Mouse (Mus musculus) midbrain, embryonic 14.5 days (tissue): ENCODE results near the gene Vav3. TPM values are rescaled to one million over a fixed set of nuclear protein-coding genes. Genes with fewer than 3 reads are reported as not detected.
A peak's percentile ranks its signal among the peaks of the same experiment; 100 is the strongest.

Experiments
- ATAC-seq: fragments of 200-750 bp; cut with Nextera tagmentation; 2 replicates; pipeline ENCODE4 v1.8.0; 2017; ENCODE audit warnings: moderate number of reproducible peaks, moderate library complexity; ENCODE audit not compliant: low FRiP score, low TSS enrichment
- DNase-seq: peaks from one replicate; pipeline ENCODE4 v3.0.0-alpha.2; 2015
- H3K27ac ChIP-seq: fragments of 300-500 bp; sonication (generic); replicated peaks from 2 replicates; pipeline ENCODE4 v1.5.1; 2014; ENCODE audit warnings: mild to moderate bottlenecking, low read depth, low read length, moderate library complexity
- H3K27me3 ChIP-seq: fragments of 300-500 bp; sonication (generic); 2 replicates; pipeline ENCODE4 v1.6.1; 2014; ENCODE audit warnings: low read length, control low read depth, mixed read lengths; ENCODE audit not compliant: control insufficient read depth, insufficient read depth
- H3K36me3 ChIP-seq: fragments of 300-500 bp; sonication (generic); 2 replicates; pipeline ENCODE4 v1.6.1; 2014; ENCODE audit warnings: low read length, control low read depth; ENCODE audit not compliant: control insufficient read depth, insufficient read depth
- H3K4me1 ChIP-seq: fragments of 300-500 bp; sonication (generic); 2 replicates; pipeline ENCODE4 v1.6.1; 2014; ENCODE audit warnings: mild to moderate bottlenecking, antibody characterized with exemption, low read length, control low read depth; ENCODE audit not compliant: control insufficient read depth, insufficient read depth
- H3K4me2 ChIP-seq: fragments of 300-500 bp; sonication (generic); 2 replicates; pipeline ENCODE4 v1.6.1; 2014; ENCODE audit warnings: mild to moderate bottlenecking, low read length, moderate library complexity
- H3K4me3 ChIP-seq: fragments of 300-500 bp; sonication (generic); replicated peaks from 2 replicates; pipeline ENCODE4 v1.5.1; 2014; ENCODE audit warnings: low read depth, low read length
- H3K9ac ChIP-seq: fragments of 300-500 bp; sonication (generic); replicated peaks from 2 replicates; pipeline ENCODE4 v1.6.1; 2014; ENCODE audit warnings: mild to moderate bottlenecking, low read length, moderate library complexity
- H3K9me3 ChIP-seq: fragments of 300-500 bp; sonication (generic); 2 replicates; pipeline ENCODE4 v1.6.1; 2016; ENCODE audit warnings: low read length, control low read depth, mixed read lengths; ENCODE audit not compliant: control insufficient read depth
- WGBS: fragments of 180-500 bp; shearing (Covaris S2); extraction: QIAGEN DNeasy Blood & Tissue Kit; methylation state at CpG from one replicate; pipeline ENCODE4 v1.1.7; 2014; 5-methylcytosine and 5-hydroxymethylcytosine counted together
- polyA plus RNA-seq: library from polyadenylated mRNA; unstranded; fragments of >200 nt; fragmentation: Nextera tagmentation; extraction: Ambion mirVana; gene quantifications from 2 replicates; pipeline ENCODE4 v1.2.1, GENCODE M21; 2014

Gene Vav3
- polyA plus RNA-seq, 1 experiment from 2014 or later = 37.3 TPM

DNA sequence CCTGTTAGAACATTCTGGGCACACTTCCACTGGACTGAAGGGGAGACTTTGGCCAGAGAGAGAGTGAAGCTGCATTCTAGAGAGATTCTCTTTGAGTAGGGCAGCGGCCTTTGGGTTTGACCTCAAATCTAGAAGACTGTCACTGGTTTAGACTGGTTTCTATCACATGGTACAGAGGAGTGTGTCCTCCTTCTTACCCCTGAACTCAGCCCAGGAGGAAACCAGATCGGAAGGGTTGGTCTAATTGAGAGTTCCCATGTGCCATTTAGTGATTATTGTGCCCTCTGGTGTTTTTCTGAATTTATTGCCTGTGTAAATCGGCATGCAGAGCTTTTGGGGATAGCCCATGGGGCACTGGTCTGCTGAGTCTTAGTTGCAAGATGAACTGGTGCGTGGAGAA is 126.8 kb downstream of the Vav3 start:
- Histone ChIP-seq H3K36me3 (no peaks in the 10 kb centered on the region), H3K4me1 (no peaks in the 10 kb centered on the region), H3K27ac (no peak overlapping the region), H3K9me3 (no peaks in the 10 kb centered on the region), H3K4me2 (no peak overlapping the region), H3K9ac (no peak overlapping the region), H3K4me3 (no peak overlapping the region), H3K27me3 (no peaks in the 10 kb centered on the region)
- ATAC-seq = no peak
- 71% methylated on average over 4 of the region's 4 CpGs for WGBS
- DNase-seq = no peak

DNA sequence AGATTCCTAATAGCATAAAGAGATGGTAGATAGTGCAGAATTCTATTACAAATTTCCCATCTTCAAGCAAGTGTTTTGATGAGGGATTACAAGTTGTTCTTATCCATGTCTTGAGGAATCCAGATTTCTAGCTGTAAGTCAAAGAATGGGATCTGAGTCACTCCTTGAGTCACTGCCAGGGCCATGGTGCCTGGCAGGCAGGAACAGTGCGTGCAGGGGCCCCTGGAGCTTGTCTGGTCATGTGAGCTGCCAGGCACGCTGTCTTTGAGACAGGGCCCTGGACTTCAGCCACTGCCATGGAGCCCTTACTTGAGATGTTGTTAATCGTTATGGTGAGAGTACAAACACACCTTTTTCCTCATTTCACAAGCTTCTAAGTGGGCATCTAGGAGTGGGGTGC is 129.0 kb downstream of the Vav3 start:
- DNase-seq = no peak
- 81% methylated on average over 3 of the region's 3 CpGs for WGBS

DNA sequence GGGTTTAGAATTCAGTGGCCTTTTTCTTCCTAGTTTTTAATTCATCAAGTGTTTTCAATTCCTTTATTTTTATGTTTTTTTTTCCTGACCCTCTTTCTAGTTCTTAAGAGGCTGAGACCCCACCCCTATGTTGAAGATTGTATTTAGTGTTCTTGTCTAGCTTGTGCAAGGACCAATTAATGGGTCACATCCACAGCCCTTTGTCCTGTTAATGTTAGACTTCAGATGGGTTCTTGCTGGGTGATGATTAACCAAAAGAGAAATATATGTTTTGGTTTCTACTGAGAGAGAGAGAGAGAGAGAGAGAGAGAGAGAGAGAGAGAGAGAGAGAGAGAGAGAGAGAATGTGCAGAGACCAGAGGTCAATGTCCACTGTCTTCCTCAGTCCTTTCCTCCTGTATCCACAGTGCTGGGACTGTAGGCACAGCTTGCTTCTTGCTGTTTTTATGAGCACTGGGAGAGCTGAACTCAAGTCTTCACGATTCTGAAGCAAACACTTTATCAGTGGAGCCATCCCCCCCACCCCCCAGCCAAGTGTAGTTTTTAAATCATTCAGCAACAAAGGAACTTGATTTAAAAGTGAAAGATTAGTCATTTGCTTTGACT is 130.3 kb downstream of the Vav3 start:
- no peak for DNase-seq
- Histone ChIP-seq H3K4me3 (no peak overlapping the region), H3K36me3 (no peaks in the 10 kb centered on the region), H3K4me2 (no peak overlapping the region), H3K4me1 (no peaks in the 10 kb centered on the region), H3K27me3 (no peaks in the 10 kb centered on the region), H3K9ac (no peak overlapping the region), H3K9me3 (no peaks in the 10 kb centered on the region), H3K27ac (no peak overlapping the region)
- 79% methylated on average over 1 of the region's 1 CpGs for WGBS
- ATAC-seq = no peak

More for the DNA sequence above, 129.0 kb downstream of the Vav3 start:
- Histone ChIP-seq H3K27me3 (no peaks in the 10 kb centered on the region), H3K27ac (no peak overlapping the region), H3K9me3 (no peaks in the 10 kb centered on the region), H3K9ac (no peak overlapping the region), H3K4me2 (no peak overlapping the region), H3K4me1 (no peaks in the 10 kb centered on the region), H3K36me3 (no peaks in the 10 kb centered on the region), H3K4me3 (no peak overlapping the region)
- ATAC-seq = no peak

DNA sequence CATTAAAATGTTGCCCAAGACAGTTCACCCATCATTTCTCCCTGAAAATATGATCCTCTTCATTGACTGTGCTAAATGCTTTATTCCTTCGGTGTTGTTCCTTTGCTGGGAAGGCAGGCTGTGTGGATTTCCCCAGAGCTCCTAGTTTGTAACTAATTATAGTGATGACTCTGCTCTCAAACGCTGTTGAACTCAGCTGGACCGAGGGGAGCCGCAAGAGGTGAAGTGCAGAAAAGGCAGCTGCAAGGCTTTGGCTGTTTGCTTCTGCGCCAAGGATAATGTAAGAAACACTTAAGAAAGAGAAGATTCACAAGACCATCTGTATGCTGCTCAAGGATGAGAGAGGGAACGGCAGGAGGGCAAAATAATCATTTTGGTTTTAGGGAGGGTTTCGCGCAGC is 136.1 kb downstream of the Vav3 start:
- Histone ChIP-seq H3K9me3 (no peaks in the 10 kb centered on the region), H3K4me2 (no peak overlapping the region), H3K27me3 (no peaks in the 10 kb centered on the region), H3K9ac (no peak overlapping the region), H3K4me1 (no peaks in the 10 kb centered on the region), H3K36me3 (no peaks in the 10 kb centered on the region), H3K4me3 (no peak overlapping the region), H3K27ac (no peak overlapping the region)
- DNase-seq (no peak), ATAC-seq (no peak)
- 71% methylated on average over 8 of the region's 8 CpGs for WGBS

DNA sequence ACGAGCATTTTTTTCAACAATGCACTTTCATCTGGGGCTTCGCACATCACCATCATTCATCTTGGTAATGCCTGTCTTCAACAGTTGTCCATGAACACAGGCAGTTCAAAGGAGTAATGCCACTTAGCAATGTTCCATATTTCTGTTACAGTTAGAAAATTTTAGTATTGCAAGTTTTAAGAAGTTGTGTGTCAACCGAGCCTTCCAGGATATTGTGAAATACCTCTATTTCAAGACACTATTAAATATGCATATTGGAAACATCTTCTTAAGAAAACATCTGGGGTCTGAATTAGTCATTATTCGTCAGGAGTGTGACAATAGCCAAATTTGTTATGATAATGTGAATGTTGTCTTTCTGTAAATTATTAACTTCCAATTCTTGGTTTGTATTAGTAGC is 137.8 kb downstream of the Vav3 start:
- Histone ChIP-seq H3K4me1 (no peaks in the 10 kb centered on the region), H3K27ac (no peak overlapping the region), H3K9ac (no peak overlapping the region), H3K4me3 (no peak overlapping the region), H3K27me3 (no peaks in the 10 kb centered on the region), H3K4me2 (no peak overlapping the region), H3K9me3 (no peaks in the 10 kb centered on the region), H3K36me3 (no peaks in the 10 kb centered on the region)
- no peak for ATAC-seq
- WGBS = 91% methylated on average over 4 of the region's 4 CpGs
- no peak for DNase-seq

DNA sequence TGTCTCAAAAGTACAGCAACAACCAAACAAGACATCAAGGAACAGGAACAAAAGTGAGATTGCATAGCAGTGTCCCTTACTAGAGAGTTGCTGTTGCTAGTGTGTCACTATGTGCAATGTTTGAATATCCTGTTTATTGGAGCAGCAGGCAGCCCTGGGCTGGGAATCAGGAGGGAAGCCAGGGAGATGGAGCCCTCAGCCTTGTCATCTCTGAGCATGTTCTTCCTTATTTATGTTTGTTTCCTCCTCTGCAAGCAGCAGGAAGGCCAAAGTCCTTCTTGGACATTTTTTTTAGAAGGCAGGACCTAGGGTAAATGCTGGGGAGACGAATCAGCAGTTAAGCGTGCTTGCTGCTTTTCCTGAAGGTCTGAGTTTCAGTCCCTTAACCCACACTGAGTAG is 140.2 kb downstream of the Vav3 start:
- Histone ChIP-seq H3K36me3 (no peaks in the 10 kb centered on the region), H3K4me2 (no peak overlapping the region), H3K9me3 (no peaks in the 10 kb centered on the region), H3K27ac (no peak overlapping the region), H3K9ac (no peak overlapping the region), H3K4me1 (no peaks in the 10 kb centered on the region), H3K4me3 (no peak overlapping the region), H3K27me3 (no peaks in the 10 kb centered on the region)
- no peak for DNase-seq
- ATAC-seq = no peak
- WGBS = 91% methylated on average over 2 of the region's 2 CpGs

DNA sequence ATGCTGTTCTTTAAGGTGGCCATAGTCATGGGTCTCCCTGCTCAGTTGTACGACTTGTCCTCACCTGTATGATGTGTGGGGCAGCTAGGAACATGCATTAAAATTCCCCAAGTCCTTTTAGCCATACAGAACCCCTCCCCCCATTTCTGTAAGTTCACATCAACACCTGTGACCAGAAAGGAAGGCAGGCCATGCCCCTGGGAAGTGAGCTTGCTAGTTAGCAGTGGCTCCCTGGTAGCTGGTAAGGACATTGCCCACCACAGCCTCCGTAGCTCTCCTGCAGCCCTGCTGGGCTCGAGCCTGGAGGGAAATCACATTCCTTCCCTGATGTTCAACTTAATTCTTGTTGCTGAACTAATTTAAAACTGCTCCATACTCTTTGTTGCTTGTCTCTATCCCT is 146.3 kb downstream of the Vav3 start:
- 70% methylated on average over 3 of the region's 3 CpGs for WGBS
- Histone ChIP-seq H3K4me3 (no peak overlapping the region), H3K36me3 (no peaks in the 10 kb centered on the region), H3K27ac (no peak overlapping the region), H3K27me3 (no peaks in the 10 kb centered on the region), H3K9ac (no peak overlapping the region), H3K9me3 (no peaks in the 10 kb centered on the region), H3K4me1 (peaks cover 3% of the 10 kb centered on the region; the same call in 1 of the 2 replicates), H3K4me2 (no peak overlapping the region)
- ATAC-seq (no peak), DNase-seq (no peak)

DNA sequence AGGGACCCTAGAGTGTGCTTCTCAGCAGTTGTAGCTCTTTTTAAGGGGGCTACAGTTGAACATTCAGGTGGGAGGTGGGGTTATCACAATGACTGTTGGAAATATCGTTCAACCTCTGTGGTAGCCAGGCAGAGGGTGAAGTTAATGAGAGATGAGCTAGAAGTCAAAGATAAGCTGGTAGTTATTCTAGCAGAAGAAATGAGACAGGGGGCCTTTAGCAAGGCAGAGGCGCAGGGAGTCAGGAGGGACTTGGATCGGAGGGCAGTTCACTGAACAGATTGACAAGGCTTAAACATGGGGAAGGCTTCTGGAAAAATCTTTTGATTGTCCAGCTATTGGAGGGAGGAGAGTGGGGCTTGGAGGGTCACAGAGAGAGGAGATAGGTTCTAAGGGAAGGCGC is 147.4 kb downstream of the Vav3 start:
- peaks cover 3% of the 10 kb centered on the region; the same call in 1 of the 2 replicates for H3K4me1 ChIP-seq
- no peaks in the 10 kb centered on the region for H3K27me3 ChIP-seq
- 91% methylated on average over 4 of the region's 4 CpGs for WGBS
- H3K4me3 ChIP-seq = no peak overlapping the region
- H3K27ac ChIP-seq = peak overlapping the region; percentile 28
- no peak for ATAC-seq
- no peaks in the 10 kb centered on the region for H3K36me3 ChIP-seq
- no peak for DNase-seq
- no peaks in the 10 kb centered on the region for H3K9me3 ChIP-seq
- no peak overlapping the region for H3K4me2 ChIP-seq
- H3K9ac ChIP-seq = no peak overlapping the region

DNA sequence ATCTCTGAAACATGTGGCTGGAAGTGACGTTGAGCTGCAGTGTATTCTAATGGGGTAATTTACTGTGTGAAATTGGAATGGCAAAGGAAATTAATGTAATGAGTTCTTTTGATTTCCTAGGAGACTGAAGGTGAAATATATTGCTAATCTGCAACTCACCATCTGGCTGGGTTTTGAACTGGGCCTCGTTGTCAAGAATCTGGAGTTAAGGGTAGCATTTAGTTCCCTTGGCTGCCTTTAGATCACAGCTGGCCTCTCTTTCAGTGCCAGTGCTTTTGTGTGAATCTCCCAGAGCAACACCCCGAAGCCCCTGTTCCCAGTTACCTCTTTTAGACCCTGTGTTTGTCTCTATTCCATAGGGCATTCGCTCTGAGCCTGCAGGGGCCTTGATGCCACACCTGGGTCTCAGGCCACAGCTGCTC is 148.3 kb downstream of the Vav3 start:
- peak; percentile 39; the same call in 1 of the 2 replicates for ATAC-seq
- peak; percentile 57 for DNase-seq

More for the DNA sequence above, 148.3 kb downstream of the Vav3 start:
- H3K9me3 ChIP-seq = no peaks in the 10 kb centered on the region
- H3K4me2 ChIP-seq = no peak overlapping the region
- H3K36me3 ChIP-seq = no peaks in the 10 kb centered on the region
- peaks cover 3% of the 10 kb centered on the region; the same call in 1 of the 2 replicates for H3K4me1 ChIP-seq
- no peaks in the 10 kb centered on the region for H3K27me3 ChIP-seq
- H3K4me3 ChIP-seq = no peak overlapping the region
- WGBS = 24% methylated on average over 4 of the region's 4 CpGs
- H3K9ac ChIP-seq = no peak overlapping the region
- 0 out of 2 replicates have a peak overlapping the region, but pooled peaks have one; percentile 3 for H3K27ac ChIP-seq
